Mouse (Mus musculus): ENCODE measurements around the gene Rd3. TPM values are rescaled to one million over a fixed set of nuclear protein-coding genes. Genes with fewer than 3 reads are reported as not detected.

Rd3 gene
- total RNA-seq, 2 experiments from 2014 or later, result 0.36 to 0.58 TPM

DNA sequence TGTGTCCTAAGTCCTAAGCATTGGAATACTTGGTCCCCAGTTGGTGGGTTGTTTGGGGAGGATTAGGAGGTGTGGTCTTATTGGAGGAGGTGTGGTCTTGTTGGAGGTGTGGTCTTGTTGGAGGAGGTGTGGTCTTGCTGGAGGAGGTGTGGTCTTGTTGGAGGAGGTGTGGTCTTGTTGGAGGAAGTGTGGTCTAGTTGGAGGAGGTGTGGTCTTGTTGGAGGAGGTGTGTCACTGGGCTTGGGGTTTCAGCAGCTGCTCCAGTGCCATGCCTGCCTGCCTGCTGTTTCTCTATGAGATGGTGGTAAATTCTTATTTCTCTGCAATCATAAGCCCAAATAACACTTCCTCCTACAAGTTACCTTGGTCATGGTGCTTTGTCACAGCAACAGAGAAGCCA, 21.9 kb downstream of the Rd3 start:
- intact Hi-C loops (cut with DNase I), result no loop called here
- no peak for DNase-seq (ENCODE audit: extremely low spot score in 1 of 2, low spot score in 2 of 2)

Small RNAs within 50 kb of the gene (microRNA-seq; reads per million reads assigned to microRNA genes)
- not detected for gene Mir3473c

Other genes starting within 250 kb of the Rd3 start
- 1 to 10 TPM; 3.6 TPM for gene Nek2, start 155.9 kb upstream of the Rd3 start, total RNA-seq (2021)
- 10 to 100 TPM; 26.8 to 29.0 TPM for gene Slc30a1, start 70.6 kb upstream of the Rd3 start, total RNA-seq (2021)
- 1 to 10 TPM; 5.6 to 6.9 TPM for gene Traf5, start 115.2 kb downstream of the Rd3 start, total RNA-seq (2021)
- gene Rcor3, start 160.7 kb downstream of the Rd3 start, total RNA-seq (2021), result 10 to 100 TPM; 47.7 to 49.8 TPM
- gene Kcnh1, start 213.4 kb downstream of the Rd3 start, total RNA-seq (2021), result 10 to 100 TPM; 34.8 to 35.2 TPM

All from left cerebral cortex, postnatal 10 days (tissue).